Mouse (Mus musculus) E14TG2a.4 (cell line): ENCODE results near the gene Sp6.

ENCODE experiments used
- H3K27me3 ChIP-seq: 2 replicates; pipeline ENCODE4 v1.6.1; 2014; ENCODE audit warnings: low read length, control low read depth; ENCODE audit not compliant: insufficient read depth
- H3K36me3 ChIP-seq: 2 replicates; pipeline ENCODE4 v1.6.1; 2014; ENCODE audit warnings: low read length, control low read depth; ENCODE audit not compliant: insufficient read depth
- H3K4me1 ChIP-seq: replicated peaks from 2 replicates; pipeline ENCODE4 v1.6.1; 2014; ENCODE audit warnings: low read depth, low read length, control low read depth
- H3K4me3 ChIP-seq: replicated peaks from 2 replicates; pipeline ENCODE4 v1.5.1; 2014; ENCODE audit warnings: mild to moderate bottlenecking, low read length
- H3K9me3 ChIP-seq: 2 replicates; pipeline ENCODE4 v1.6.1; 2014; ENCODE audit warnings: low read length, control low read depth
- CTCF ChIP-seq: conservative IDR thresholded peaks from 2 replicates; pipeline ENCODE4 v1.5.1; 2014; ENCODE audit warnings: low read length
- NANOG ChIP-seq: IDR thresholded peaks from 2 replicates; pipeline ENCODE4 v1.6.1; 2014; ENCODE audit warnings: borderline replicate concordance, low read length, mixed read lengths
- POU5F1 ChIP-seq: IDR thresholded peaks from 2 replicates; pipeline ENCODE4 v1.6.1; 2014; ENCODE audit warnings: low read length, borderline replicate concordance

Gene Sp6

GRCm38 (mm10) chr11:96987873-96988655, 25.1 kb upstream of the Sp6 start:
- TF ChIP-seq NANOG (no peak), CTCF (no peak), POU5F1 (no peak)
- Histone ChIP-seq H3K4me3 (peak overlapping the region; percentile 72), H3K9me3 (no peaks in the 10 kb centered on the region), H3K4me1 (peaks cover 53% of the 10 kb centered on the region), H3K27me3 (peaks cover 35% of the 10 kb centered on the region), H3K36me3 (no peaks in the 10 kb centered on the region)

DNA sequence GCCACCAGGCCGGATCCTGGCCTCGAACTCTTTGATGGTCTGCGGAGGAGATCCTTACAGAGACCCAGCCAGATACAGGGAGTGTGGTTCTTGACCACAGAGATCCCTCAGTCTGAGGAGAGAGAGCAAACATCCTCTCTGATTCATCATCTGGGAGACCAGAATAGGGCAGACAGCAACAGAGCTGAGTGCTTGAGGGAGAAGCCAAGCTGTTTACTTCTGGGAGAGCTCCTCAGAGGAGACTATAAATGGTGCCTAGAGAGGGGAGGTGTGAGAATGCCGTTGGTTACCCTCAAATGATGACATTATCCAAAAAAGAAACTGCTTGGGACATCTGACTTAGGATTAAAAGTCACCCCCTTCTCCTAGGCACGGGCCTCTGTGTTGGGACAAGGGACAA, 21.7 kb upstream of the Sp6 start:
- H3K9me3 ChIP-seq = no peaks in the 10 kb centered on the region
- TF ChIP-seq CTCF (no peak), NANOG (no peak), POU5F1 (no peak)

GRCm38 (mm10) chr11:96992722-96993311, 20.4 kb upstream of the Sp6 start:
- H3K4me3 ChIP-seq = no peak overlapping the region
- TF ChIP-seq NANOG (no peak), POU5F1 (no peak), CTCF (no peak)
- H3K9me3 ChIP-seq = no peaks in the 10 kb centered on the region
- H3K27me3 ChIP-seq = peaks cover 65% of the 10 kb centered on the region
- no peaks in the 10 kb centered on the region for H3K36me3 ChIP-seq
- peaks cover 57% of the 10 kb centered on the region for H3K4me1 ChIP-seq

More for the DNA sequence above, 21.7 kb upstream of the Sp6 start:
- H3K36me3 ChIP-seq = no peaks in the 10 kb centered on the region
- peaks cover 59% of the 10 kb centered on the region for H3K4me1 ChIP-seq
- peaks cover 58% of the 10 kb centered on the region for H3K27me3 ChIP-seq
- H3K4me3 ChIP-seq = no peak overlapping the region

GRCm38 (mm10) chr11:96995031-96995430, 18.2 kb upstream of the Sp6 start:
- H3K27me3 ChIP-seq = peaks cover 81% of the 10 kb centered on the region
- H3K4me1 ChIP-seq = peaks cover 54% of the 10 kb centered on the region
- TF ChIP-seq NANOG (no peak), CTCF (no peak), POU5F1 (no peak)

GRCm38 (mm10) chr11:96995836-96996772, 17.1 kb upstream of the Sp6 start:
- Histone ChIP-seq H3K36me3 (no peaks in the 10 kb centered on the region), H3K4me1 (peaks cover 60% of the 10 kb centered on the region), H3K9me3 (no peaks in the 10 kb centered on the region), H3K4me3 (peak overlapping the region; percentile 78), H3K27me3 (peaks cover 92% of the 10 kb centered on the region)
- TF ChIP-seq NANOG (no peak), POU5F1 (no peak), CTCF (no peak)

More at GRCm38 (mm10) chr11:96995031-96995430, 18.2 kb upstream of the Sp6 start:
- no peaks in the 10 kb centered on the region for H3K9me3 ChIP-seq
- no peak overlapping the region for H3K4me3 ChIP-seq
- H3K36me3 ChIP-seq = no peaks in the 10 kb centered on the region

DNA sequence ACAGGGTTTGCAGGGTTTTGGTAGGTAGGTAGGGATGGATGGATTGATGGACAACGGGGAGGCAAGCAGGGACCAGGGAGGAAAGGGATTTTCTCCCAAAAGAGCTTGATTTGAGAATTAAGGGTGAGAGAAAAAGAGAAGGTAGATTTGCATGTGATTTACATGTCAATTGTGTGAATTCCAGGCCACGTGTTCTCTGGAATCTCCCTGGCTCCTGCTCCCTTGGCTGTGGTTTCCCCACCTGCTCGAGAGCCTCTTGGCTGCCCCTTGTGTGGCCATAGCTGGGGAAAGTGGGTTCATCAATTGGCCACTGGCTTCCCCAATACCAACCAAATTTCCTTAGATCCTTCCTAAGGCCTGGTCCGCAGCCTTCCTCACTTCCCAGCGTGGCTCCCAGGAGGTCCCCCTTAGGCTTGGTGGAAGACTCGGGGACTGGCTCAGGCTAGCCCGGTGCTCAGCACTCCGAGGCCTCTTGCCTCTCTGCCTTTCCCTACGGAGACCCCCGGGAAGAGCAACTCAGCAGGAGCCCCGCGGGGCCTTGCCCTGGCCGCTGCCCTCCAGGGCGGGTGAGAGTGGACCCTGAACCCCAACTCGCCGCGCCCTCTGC, 16.3 kb upstream of the Sp6 start:
- Histone ChIP-seq H3K27me3 (peaks cover 89% of the 10 kb centered on the region), H3K36me3 (no peaks in the 10 kb centered on the region), H3K4me1 (peaks cover 57% of the 10 kb centered on the region), H3K4me3 (peak overlapping the region; percentile 78), H3K9me3 (no peaks in the 10 kb centered on the region)
- TF ChIP-seq POU5F1 = no peak

GRCm38 (mm10) chr11:96997380-96997956, 15.7 kb upstream of the Sp6 start:
- H3K27me3 ChIP-seq = peaks cover 89% of the 10 kb centered on the region
- H3K4me1 ChIP-seq = peaks cover 51% of the 10 kb centered on the region
- H3K36me3 ChIP-seq = no peaks in the 10 kb centered on the region
- TF ChIP-seq NANOG (no peak), CTCF (no peak), POU5F1 (no peak)
- no peaks in the 10 kb centered on the region for H3K9me3 ChIP-seq
- peak overlapping the region; percentile 78 for H3K4me3 ChIP-seq
